In genomic region chr4:55480322-55480767, GRCm38 (mm10) we compare ENCODE assay signal across 8 mouse cellular contexts. TPM values are rescaled to one million over a fixed set of nuclear protein-coding genes. Genes with fewer than 3 reads are reported as not detected.
DNase-seq lines count a peak whose midpoint lies in the region; ATAC-seq and TF ChIP-seq lines count a peak whose summit lies in the region.

No protein-coding gene starts in this region.

- peak; percentile 25 for TF ChIP-seq RAD21 in MEL (IDR thresholded peaks at IDR 0.05; ENCODE audit: low read depth, low read length)

- TF ChIP-seq EP300 in MEL (IDR thresholded peaks at IDR 0.05; ENCODE audit: low read depth in 1 of 2, low read length in 2 of 2), result no peak

- no peak overlapping the region for H3K27ac ChIP-seq in MEL (ENCODE audit: control insufficient read depth, low read depth, low read length)
- no peak overlapping the region for H3K27ac ChIP-seq in hindbrain, embryonic 14.5 days
- H3K27ac ChIP-seq in lung, embryonic 16.5 days (ENCODE audit: low read length), result no peak overlapping the region

- H3K79me2 ChIP-seq in MEL (ENCODE audit: control insufficient read depth, insufficient read depth, low read length, poor library complexity), result no peaks in the 10 kb centered on the region

- peak overlapping the region; percentile 48 for H3K4me2 ChIP-seq in hindbrain, embryonic 14.5 days (replicated peaks)
- peak overlapping the region; percentile 65 for H3K4me2 ChIP-seq in lung, embryonic 16.5 days (ENCODE audit: low read depth, low read length)

- peak; percentile 60 to 80 (median 69) for TF ChIP-seq CTCF in MEL (IDR thresholded peaks at IDR 0.05 in 2 of 3, conservative IDR thresholded peaks at IDR 0.05 in 1 of 3; ENCODE audit: control insufficient read depth in 1 of 3, insufficient read depth in 1 of 3, low read depth in 2 of 3, low read length in 3 of 3, poor library complexity in 1 of 3, severe bottlenecking in 1 of 3)

- H3K4me1 ChIP-seq in MEL (ENCODE audit: control insufficient read depth in 1 of 2, insufficient read depth in 2 of 2, low read length in 2 of 2), result no peaks in the 10 kb centered on the region
- peaks cover 8% of the 10 kb centered on the region for H3K4me1 ChIP-seq in hindbrain, embryonic 14.5 days (replicated peaks; ENCODE audit: control insufficient read depth, insufficient read depth, low read length)
- peaks cover 9% of the 10 kb centered on the region for H3K4me1 ChIP-seq in lung, embryonic 16.5 days (replicated peaks; ENCODE audit: control insufficient read depth, insufficient read depth, low read length)

- no peaks in the 10 kb centered on the region; a peak in 1 of 4 replicates for H3K27me3 ChIP-seq in MEL (ENCODE audit: control insufficient read depth in 1 of 2, insufficient read depth in 2 of 2, low read length in 2 of 2)
- H3K27me3 ChIP-seq in hindbrain, embryonic 14.5 days (ENCODE audit: control insufficient read depth, insufficient read depth, low read length), result no peaks in the 10 kb centered on the region
- H3K27me3 ChIP-seq in lung, embryonic 16.5 days (ENCODE audit: control insufficient read depth, insufficient read depth, low read depth, low read length), result no peaks in the 10 kb centered on the region

- DNase-seq in MEL (ENCODE audit: low read depth, low spot score), result peak; percentile 42
- peak; percentile 89 to 94 for DNase-seq in cerebellum, postnatal 14 days
- DNase-seq in frontal cortex, postnatal 25 days (ENCODE audit: low spot score in 2 of 2), result peak; percentile 56 to 63
- peak; percentile 80 for DNase-seq in hindbrain, embryonic 14.5 days (ENCODE audit: low spot score)
- peak; percentile 81 to 86 for DNase-seq in layer of hippocampus, postnatal 10 days (ENCODE audit: low spot score in 2 of 2)
- DNase-seq in ovary, postnatal 14 days (ENCODE audit: low spot score), result peak; percentile 68
- DNase-seq in thymus, postnatal 10 days (ENCODE audit: low spot score in 2 of 2), result peak; percentile 42 to 79

- no peaks in the 10 kb centered on the region for H3K9me3 ChIP-seq in MEL (replicated peaks; ENCODE audit: insufficient read depth, low read length)
- H3K9me3 ChIP-seq in hindbrain, embryonic 14.5 days (ENCODE audit: control insufficient read depth, low read length), result no peaks in the 10 kb centered on the region
- no peaks in the 10 kb centered on the region for H3K9me3 ChIP-seq in lung, embryonic 16.5 days (ENCODE audit: control insufficient read depth, low read length)

- no peak for TF ChIP-seq POLR2A in MEL (IDR thresholded peaks at IDR 0.05; ENCODE audit: control insufficient read depth in 1 of 2, insufficient read depth in 1 of 2, low read depth in 1 of 2, low read length in 2 of 2, poor library complexity in 1 of 2)

- WGBS in hindbrain, embryonic 14.5 days, result 18% methylated on average over 25 of the region's 25 CpGs
- WGBS in lung, embryonic 16.5 days, result 17% methylated on average over 25 of the region's 25 CpGs

- no peak overlapping the region for H3K4me3 ChIP-seq in MEL (ENCODE audit: control insufficient read depth in 1 of 2, insufficient read depth in 1 of 2, low read depth in 2 of 2, low read length in 2 of 2)
- H3K4me3 ChIP-seq in hindbrain, embryonic 14.5 days (replicated peaks; ENCODE audit: low read length), result no peak overlapping the region
- H3K4me3 ChIP-seq in lung, embryonic 16.5 days (ENCODE audit: low read length), result peak overlapping the region; percentile 41

- no peaks in the 10 kb centered on the region for H3K36me3 ChIP-seq in MEL (ENCODE audit: control insufficient read depth in 1 of 2, insufficient read depth in 2 of 2, low read length in 2 of 2)
- no peaks in the 10 kb centered on the region for H3K36me3 ChIP-seq in hindbrain, embryonic 14.5 days (replicated peaks; ENCODE audit: control insufficient read depth, insufficient read depth)
- H3K36me3 ChIP-seq in lung, embryonic 16.5 days (ENCODE audit: control insufficient read depth, insufficient read depth, low read length), result no peaks in the 10 kb centered on the region

- no peak overlapping the region for H3K9ac ChIP-seq in MEL (ENCODE audit: control insufficient read depth, low read depth, low read length, poor library complexity, severe bottlenecking)
- H3K9ac ChIP-seq in hindbrain, embryonic 14.5 days, result no peak overlapping the region
- H3K9ac ChIP-seq in lung, embryonic 16.5 days (ENCODE audit: low read length), result peak overlapping the region; percentile 57

- ATAC-seq in hindbrain, embryonic 14.5 days (ENCODE audit: low FRiP score), result peak; percentile 54; the same call in 1 of the 2 replicates
- peak; percentile 77 for ATAC-seq in lung, embryonic 16.5 days (ENCODE audit: low read depth)

TF ChIP-seq in MEL, 35 proteins besides CTCF, POLR2A, EP300 and RAD21:
- TF ChIP-seq NRF1 (IDR thresholded peaks at IDR 0.05; ENCODE audit: insufficient read depth, low read depth, low read length, poor library complexity, severe bottlenecking), result no peak
- no peak for TF ChIP-seq MAFK (IDR thresholded peaks at IDR 0.05; ENCODE audit: borderline replicate concordance, low read depth, low read length)
- no peak for TF ChIP-seq UBTF (IDR thresholded peaks at IDR 0.05; ENCODE audit: borderline replicate concordance, insufficient read depth, low read depth, low read length)
- no peak for TF ChIP-seq MEF2A (IDR thresholded peaks at IDR 0.05; ENCODE audit: extremely low read depth, insufficient replicate concordance, low read depth, low read length, poor library complexity, severe bottlenecking)
- no peak for TF ChIP-seq ZNF384 (IDR thresholded peaks at IDR 0.05; ENCODE audit: low read depth, low read length)
- no peak for TF ChIP-seq HCFC1 (IDR thresholded peaks at IDR 0.05; ENCODE audit: low read depth, low read length)
- no peak for TF ChIP-seq ZKSCAN1 (IDR thresholded peaks at IDR 0.05; ENCODE audit: low read depth, low read length)
- TF ChIP-seq USF1 (IDR thresholded peaks at IDR 0.05; ENCODE audit: low read depth, low read length), result no peak

RNA-seq across cellular contexts. Expression of gene Klf4, which starts 51.9 kb away (rescaled TPM):
- not detected in 2 replicates for total RNA-seq in MEL (2012; rRNA removed)
- polyA plus RNA-seq in MEL (2012; ENCODE audit: insufficient read depth in 1 of 2, insufficient read length in 2 of 2, low read depth in 1 of 2, low replicate concordance in 2 of 2, missing spikeins in 1 of 2), result not detected
- 2.5 and 3.7 TPM in 2 replicates for polyA plus RNA-seq in hindbrain, embryonic 14.5 days (2014; fragmentation: Nextera tagmentation; extraction: Ambion mirVana)
- 1 to 10 TPM; 5.6 to 6.8 TPM for total RNA-seq in layer of hippocampus, postnatal 10 days (2021)
- polyA plus RNA-seq in lung, embryonic 16.5 days (2015; fragmentation: Nextera tagmentation; extraction: Ambion mirVana), result 8.9 and 9.4 TPM in 2 replicates
